Mouse (Mus musculus): ENCODE results near the gene Rpain. TPM values are rescaled to one million over a fixed set of nuclear protein-coding genes. Genes with fewer than 3 reads are reported as not detected.

The Rpain gene
- 10 to 100 TPM; 33.1 to 37.1 TPM for total RNA-seq (2021)

DNA sequence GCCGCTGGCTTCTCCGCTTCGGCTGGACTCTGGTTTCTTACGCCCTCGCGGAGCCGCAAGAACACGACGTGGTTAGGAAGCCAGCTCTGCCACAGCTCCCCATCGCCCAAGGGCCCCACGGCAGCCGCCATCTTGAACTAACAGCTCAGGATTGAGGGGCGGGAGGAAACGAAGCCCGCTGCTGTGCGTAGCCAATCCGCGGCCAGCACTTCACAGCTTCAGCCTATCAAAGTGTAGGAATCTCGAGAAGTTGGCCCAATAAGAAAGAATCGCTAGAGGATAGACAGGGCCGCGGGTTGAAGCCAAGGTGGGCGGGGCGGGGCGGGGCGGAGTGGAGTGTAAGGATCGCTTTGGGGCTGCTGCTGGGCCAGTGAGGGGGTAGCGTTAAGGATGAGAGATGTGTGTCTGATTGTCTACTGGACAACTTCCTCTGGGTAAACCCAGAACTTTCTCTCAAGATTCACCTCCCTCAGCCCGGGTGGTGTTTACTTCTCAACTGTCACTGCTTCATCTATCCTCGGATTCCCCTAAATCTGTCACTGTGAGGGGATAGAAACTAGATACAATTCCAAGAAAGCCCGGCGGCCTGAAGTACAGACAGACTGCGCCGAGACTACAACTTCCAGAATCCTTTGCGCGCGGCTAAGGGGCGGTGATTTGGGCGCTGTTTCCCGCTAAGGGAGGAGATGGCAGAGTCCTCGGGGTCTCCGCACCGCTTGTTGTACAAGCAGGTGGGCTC is at the start of gene Rpain, which contains the start of gene Nup88:
Gene Rpain (plus strand): TSS at position 393 of the 739 bp plus-strand sequence.
Gene Nup88 (minus strand): TSS at position 153 of the 739 bp plus-strand sequence.
- DNase-seq (ENCODE audit: low spot score in 2 of 2): peak; percentile 94 to 98
- intact Hi-C loops (cut with DNase I): no loop called here

- no peak for DNase-seq (ENCODE audit: low spot score in 2 of 2)
- intact Hi-C loops (cut with DNase I): no loop called here
These were observed 38.6 kb upstream of the Rpain start for GRCm38 (mm10) chr11:70931461-70931860.

DNA sequence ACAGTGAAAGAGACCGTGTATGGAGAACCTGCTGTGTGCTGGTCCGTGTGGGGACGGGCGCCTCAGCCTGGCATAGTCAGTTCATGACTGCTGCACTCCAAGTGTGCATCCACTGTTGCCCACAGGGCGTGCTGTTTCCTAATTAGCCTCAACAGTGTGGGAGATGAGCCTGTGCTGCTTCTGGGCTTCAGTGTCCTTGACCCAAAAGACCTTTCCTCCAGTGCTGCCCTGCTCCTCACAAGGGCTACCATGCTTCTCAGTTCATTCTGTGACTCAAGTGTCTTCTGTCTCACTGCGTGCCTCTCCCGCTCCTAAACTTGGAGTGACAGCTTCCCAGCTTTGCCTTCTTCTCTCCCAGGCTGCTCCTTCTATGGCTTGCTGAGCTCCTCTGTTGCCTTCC is 34.7 kb upstream of the Rpain start:
- intact Hi-C loops (cut with DNase I): no loop called here
- DNase-seq (ENCODE audit: low spot score in 2 of 2): no peak

DNA sequence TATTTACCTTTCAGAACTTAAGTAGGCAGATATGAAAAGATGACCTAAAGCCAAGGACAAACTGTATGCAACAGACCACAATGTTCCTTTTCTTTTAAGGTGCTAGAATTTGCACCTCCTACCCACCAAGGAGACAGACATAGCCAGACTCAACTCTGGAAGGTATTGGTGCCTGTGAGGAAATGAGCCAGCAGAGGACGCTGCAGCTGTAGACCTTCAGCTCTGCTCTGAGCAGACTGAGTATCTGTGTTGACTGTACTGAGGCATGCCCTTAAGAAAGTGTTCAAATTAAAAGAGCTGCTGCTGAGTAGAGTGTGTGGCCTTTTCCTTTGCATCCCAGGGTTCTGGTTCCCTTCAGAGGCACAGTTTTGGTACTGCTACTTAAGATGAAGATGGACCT is 27.4 kb upstream of the Rpain start:
- intact Hi-C loops (cut with DNase I): no loop called here
- no peak for DNase-seq (ENCODE audit: low spot score in 2 of 2)

- DNase-seq (ENCODE audit: low spot score in 2 of 2): no peak
- intact Hi-C loops (cut with DNase I): no loop called here
These were observed 26.4 kb upstream of the Rpain start for GRCm38 (mm10) chr11:70943651-70944050.

DNA sequence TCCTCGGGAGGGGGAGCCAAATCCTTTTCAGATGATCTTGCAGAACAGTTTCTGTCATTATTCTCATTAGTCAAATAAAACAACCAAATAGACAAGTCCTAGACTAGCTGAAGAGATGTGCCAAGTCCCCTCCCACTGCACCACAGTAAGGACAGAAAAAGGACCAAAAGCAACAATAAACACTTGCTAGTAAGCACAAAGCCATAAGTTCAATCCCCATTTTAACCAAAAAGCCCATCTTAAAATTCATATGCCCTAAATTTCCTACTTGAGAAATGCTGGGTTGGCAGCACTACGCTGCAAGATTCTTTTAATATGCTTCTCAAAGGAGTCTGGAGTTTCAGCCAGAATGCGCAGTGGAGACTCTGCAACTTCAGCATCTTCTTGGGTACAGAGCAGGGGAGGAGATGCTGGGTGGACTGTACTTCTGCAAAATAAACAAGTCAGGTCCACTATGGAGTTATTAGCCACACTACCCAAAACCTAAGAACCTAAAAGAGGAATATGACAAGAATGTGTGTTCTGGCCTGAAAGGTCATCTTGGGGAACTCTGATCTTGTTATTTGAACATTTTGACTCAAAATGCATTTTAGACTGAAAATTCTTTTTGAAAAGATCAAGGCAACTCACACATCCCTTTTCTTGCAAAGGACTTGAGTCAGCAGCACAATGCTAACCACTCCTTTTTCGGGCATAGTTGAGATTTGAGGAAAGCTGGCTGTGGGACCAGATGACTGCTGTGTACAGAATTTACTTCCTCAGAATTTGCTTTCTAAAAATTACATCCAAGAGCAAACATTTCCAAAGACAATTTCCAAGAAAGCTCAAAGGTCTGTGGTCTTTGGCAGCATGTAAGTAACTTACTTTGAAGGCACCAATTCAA is 24.8 kb upstream of the Rpain start:
- intact Hi-C loops (cut with DNase I): no loop called here
- peak; percentile 36 to 64 for DNase-seq (ENCODE audit: low spot score in 2 of 2)

GRCm38 (mm10) chr11:70954711-70955110 is 15.3 kb upstream of the Rpain start:
- DNase-seq (ENCODE audit: low spot score in 2 of 2): no peak
- intact Hi-C loops (cut with DNase I): loop anchor here (5.0 kb wide), 1 partner anchor 37 kb away; no protein-coding TSS in a partner anchor

GRCm38 (mm10) chr11:70960786-70961554 is 9.0 kb upstream of the Rpain start:
- intact Hi-C loops (cut with DNase I): no loop called here
- DNase-seq (ENCODE audit: low spot score in 2 of 2): peak in 1 of 2 experiments; percentile 60

- intact Hi-C loops (cut with DNase I): no loop called here
- DNase-seq (ENCODE audit: low spot score in 2 of 2): no peak
These were observed 5.6 kb upstream of the Rpain start for GRCm38 (mm10) chr11:70964222-70964907.

- no peak for DNase-seq (ENCODE audit: low spot score in 2 of 2)
- intact Hi-C loops (cut with DNase I): no loop called here
These were observed 680 bp upstream of the Rpain start for GRCm38 (mm10) chr11:70969271-70969794.

- intact Hi-C loops (cut with DNase I): no loop called here
- DNase-seq (ENCODE audit: low spot score in 2 of 2): peak in 1 of 2 experiments; percentile 61
These were observed 837 bp downstream of the Rpain start for GRCm38 (mm10) chr11:70970560-70971540.

GRCm38 (mm10) chr11:70972586-70972985 is 2.6 kb downstream of the Rpain start:
- no peak for DNase-seq (ENCODE audit: low spot score in 2 of 2)
- intact Hi-C loops (cut with DNase I): no loop called here

GRCm38 (mm10) chr11:70973947-70974346 is 3.9 kb downstream of the Rpain start:
- DNase-seq (ENCODE audit: low spot score in 2 of 2): no peak
- intact Hi-C loops (cut with DNase I): no loop called here

- intact Hi-C loops (cut with DNase I): no loop called here
- DNase-seq (ENCODE audit: low spot score in 2 of 2): peak in 1 of 2 experiments; percentile 60
These were observed 5.2 kb downstream of the Rpain start for GRCm38 (mm10) chr11:70975193-70975592.

- DNase-seq (ENCODE audit: low spot score in 2 of 2): no peak
- intact Hi-C loops (cut with DNase I): no loop called here
These were observed 7.3 kb downstream of the Rpain start for GRCm38 (mm10) chr11:70977293-70977692.

GRCm38 (mm10) chr11:70980232-70980631 is 10.2 kb downstream of the Rpain start:
- intact Hi-C loops (cut with DNase I): no loop called here

DNA sequence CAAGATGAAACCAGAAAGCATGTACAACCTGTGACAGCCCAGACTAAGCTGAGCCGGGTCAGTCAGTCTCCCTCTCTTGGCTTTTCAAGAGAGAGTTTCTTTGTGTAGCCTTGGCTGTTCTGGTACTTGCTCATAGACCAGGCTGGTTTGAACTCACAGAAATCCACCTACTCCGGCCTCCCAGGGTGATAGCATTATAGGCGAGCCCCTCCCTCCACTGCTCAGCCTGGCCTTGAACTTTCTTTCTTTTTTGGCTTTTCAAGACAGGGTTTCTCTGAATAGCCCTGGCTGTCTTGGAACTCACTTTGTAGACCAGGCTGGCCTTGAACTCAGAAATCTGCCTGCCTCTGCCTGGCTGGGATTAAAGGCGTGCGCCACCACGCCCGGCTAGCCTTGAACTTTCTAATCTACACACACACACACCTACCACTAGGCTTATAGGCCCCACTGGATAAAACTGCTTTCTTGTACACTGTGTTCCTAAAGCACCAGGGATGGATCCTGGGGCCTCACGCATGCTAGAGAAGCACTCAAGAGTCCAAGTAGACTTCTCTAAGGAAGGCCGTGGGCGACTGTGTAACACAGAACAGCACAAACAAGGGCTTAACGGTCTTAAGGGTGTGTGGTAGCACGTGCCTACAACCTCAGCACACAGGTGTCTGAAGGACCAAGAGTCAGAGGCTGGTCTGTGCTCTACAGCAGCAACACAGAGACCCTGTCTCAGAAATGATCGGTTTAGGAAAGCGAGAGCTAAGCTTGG is 10.9 kb downstream of the Rpain start:
- intact Hi-C loops (cut with DNase I): no loop called here
- DNase-seq (ENCODE audit: low spot score in 2 of 2): no peak

More at GRCm38 (mm10) chr11:70980232-70980631, 10.2 kb downstream of the Rpain start:
- no peak for DNase-seq (ENCODE audit: low spot score in 2 of 2)

All from left cerebral cortex, postnatal 25 days (tissue).